Mouse (Mus musculus) liver, postnatal 0 days (tissue): ENCODE measurements around the gene Tnnc1.

ENCODE experiments used
- CTCF ChIP-seq: sonication (generic); IDR thresholded peaks from 2 replicates; pipeline ENCODE4 v1.5.1; 2016; ENCODE audit warnings: antibody characterized with exemption, low read depth
- EP300 ChIP-seq: IDR thresholded peaks from 2 replicates; pipeline ENCODE4 v1.6.1; 2016; ENCODE audit warnings: antibody characterized with exemption, low read depth, mild to moderate bottlenecking

- TF ChIP-seq CTCF, result no peak
- TF ChIP-seq EP300, result no peak
These were observed 3.3 kb upstream of the Tnnc1 start for GRCm38 (mm10) chr14:31204844-31205243.
